Mouse (Mus musculus) liver, postnatal 0 days (tissue): ENCODE measurements around the gene Fnip2. TPM values are rescaled to one million over a fixed set of nuclear protein-coding genes. Genes with fewer than 3 reads are reported as not detected.
A peak's percentile ranks its signal among the peaks of the same experiment; 100 is the strongest.

Source experiments
- ATAC-seq: fragments of 200-750 bp; cut with Nextera tagmentation; 2 replicates; pipeline ENCODE4 v1.8.0; 2017; ENCODE audit warnings: mild to moderate bottlenecking, moderate library complexity
- DNase-seq: peaks from one replicate; pipeline ENCODE4 v3.0.0-alpha.2; 2016
- H3K27ac ChIP-seq: fragments of 300-500 bp; sonication (generic); 2 replicates; pipeline ENCODE4 v1.5.1; 2014; ENCODE audit warnings: antibody characterized with exemption, moderate library complexity, mild to moderate bottlenecking, low read depth
- H3K27me3 ChIP-seq: fragments of 300-500 bp; sonication (generic); 2 replicates; pipeline ENCODE4 v1.6.1; 2014; ENCODE audit warnings: low read length, control low read depth, mixed read lengths; ENCODE audit not compliant: insufficient read depth
- H3K36me3 ChIP-seq: fragments of 300-500 bp; sonication (generic); replicated peaks from 2 replicates; pipeline ENCODE4 v1.6.1; 2014; ENCODE audit warnings: mild to moderate bottlenecking, control low read depth, low read length, moderate library complexity, mixed read lengths; ENCODE audit not compliant: insufficient read depth
- H3K4me1 ChIP-seq: fragments of 300-500 bp; sonication (generic); 2 replicates; pipeline ENCODE4 v1.6.1; 2014; ENCODE audit warnings: antibody characterized with exemption, mild to moderate bottlenecking, control low read depth; ENCODE audit not compliant: insufficient read depth
- H3K4me2 ChIP-seq: fragments of 300-500 bp; sonication (generic); 2 replicates; pipeline ENCODE4 v1.6.1; 2014; ENCODE audit warnings: low read depth, mild to moderate bottlenecking, low read length, moderate library complexity, mixed read lengths
- H3K4me3 ChIP-seq: fragments of 300-500 bp; sonication (generic); 2 replicates; pipeline ENCODE4 v1.5.1; 2014; ENCODE audit warnings: low read depth, low read length
- H3K9ac ChIP-seq: fragments of 300-500 bp; sonication (generic); replicated peaks from 2 replicates; pipeline ENCODE4 v1.6.1; 2014; ENCODE audit warnings: mild to moderate bottlenecking, moderate library complexity
- H3K9me3 ChIP-seq: fragments of 300-500 bp; sonication (generic); 2 replicates; pipeline ENCODE4 v1.6.1; 2016; ENCODE audit warnings: mild to moderate bottlenecking, control low read depth, low read length, mixed read lengths
- CTCF ChIP-seq: sonication (generic); IDR thresholded peaks from 2 replicates; pipeline ENCODE4 v1.5.1; 2016; ENCODE audit warnings: antibody characterized with exemption, low read depth
- EP300 ChIP-seq: IDR thresholded peaks from 2 replicates; pipeline ENCODE4 v1.6.1; 2016; ENCODE audit warnings: antibody characterized with exemption, low read depth, mild to moderate bottlenecking
- WGBS: fragments of 180-500 bp; shearing (Covaris S2); extraction: QIAGEN DNeasy Blood & Tissue Kit; methylation state at CpG from one replicate; pipeline ENCODE4 v1.1.7; 2014; ENCODE audit not compliant: insufficient replicate concordance; 5-methylcytosine and 5-hydroxymethylcytosine counted together
- polyA plus RNA-seq: library from polyadenylated mRNA; unstranded; fragments of >200 nt; fragmentation: Nextera tagmentation; extraction: Ambion mirVana; gene quantifications from 2 replicates; pipeline ENCODE4 v1.2.1, GENCODE M21; 2015

The Fnip2 gene
- polyA plus RNA-seq, 1 experiment from 2014 or later, result 3.0 TPM

- no peak overlapping the region for H3K4me3 ChIP-seq
- WGBS, result 90% methylated on average over 8 of the region's 8 CpGs
- no peaks in the 10 kb centered on the region for H3K9me3 ChIP-seq
- H3K9ac ChIP-seq, result no peak overlapping the region
- DNase-seq (no peak), ATAC-seq (no peak)
- TF ChIP-seq CTCF (no peak), EP300 (no peak)
- no peaks in the 10 kb centered on the region for H3K27me3 ChIP-seq
- no peak overlapping the region for H3K27ac ChIP-seq
- no peaks in the 10 kb centered on the region for H3K4me1 ChIP-seq
- peaks cover 36% of the 10 kb centered on the region for H3K36me3 ChIP-seq
- H3K4me2 ChIP-seq, result no peak overlapping the region
Observed at GRCm38 (mm10) chr3:79494028-79494427, 73.6 kb downstream of the Fnip2 start.

- no peak overlapping the region for H3K4me2 ChIP-seq
- no peak for ATAC-seq
- H3K27me3 ChIP-seq, result no peaks in the 10 kb centered on the region
- H3K9me3 ChIP-seq, result no peaks in the 10 kb centered on the region
- WGBS, result 93% methylated on average over 10 of the region's 10 CpGs
- no peak overlapping the region for H3K27ac ChIP-seq
- H3K4me1 ChIP-seq, result no peaks in the 10 kb centered on the region
- no peak for TF ChIP-seq EP300
- TF ChIP-seq CTCF, result no peak
- no peak overlapping the region for H3K4me3 ChIP-seq
- no peak for DNase-seq
- peaks cover 41% of the 10 kb centered on the region for H3K36me3 ChIP-seq
- no peak overlapping the region for H3K9ac ChIP-seq
Observed at GRCm38 (mm10) chr3:79493064-79493463, 74.5 kb downstream of the Fnip2 start.

- WGBS, result 65% methylated on average over 3 of the region's 3 CpGs
- no peak overlapping the region for H3K9ac ChIP-seq
- 0 out of 2 replicates have a peak, but pooled peaks have one; percentile 25 for ATAC-seq
- H3K27me3 ChIP-seq, result no peaks in the 10 kb centered on the region
- no peak overlapping the region for H3K4me3 ChIP-seq
- no peaks in the 10 kb centered on the region for H3K4me1 ChIP-seq
- peaks cover 51% of the 10 kb centered on the region for H3K36me3 ChIP-seq
- no peak overlapping the region for H3K4me2 ChIP-seq
- H3K27ac ChIP-seq, result no peak overlapping the region
- DNase-seq, result no peak
- no peaks in the 10 kb centered on the region for H3K9me3 ChIP-seq
- TF ChIP-seq EP300, result no peak
- no peak for TF ChIP-seq CTCF
Observed at GRCm38 (mm10) chr3:79491614-79492013, 76.0 kb downstream of the Fnip2 start.

- H3K36me3 ChIP-seq, result peaks cover 60% of the 10 kb centered on the region
- no peaks in the 10 kb centered on the region for H3K27me3 ChIP-seq
- 88% methylated on average over 5 of the region's 5 CpGs for WGBS
- H3K9ac ChIP-seq, result no peak overlapping the region
- no peaks in the 10 kb centered on the region for H3K9me3 ChIP-seq
- no peak overlapping the region for H3K4me2 ChIP-seq
- DNase-seq, result no peak
- no peak for TF ChIP-seq EP300
- no peak for TF ChIP-seq CTCF
- H3K4me1 ChIP-seq, result no peaks in the 10 kb centered on the region
- H3K27ac ChIP-seq, result no peak overlapping the region
- ATAC-seq, result no peak
- H3K4me3 ChIP-seq, result no peak overlapping the region
Observed at GRCm38 (mm10) chr3:79490102-79490501, 77.5 kb downstream of the Fnip2 start.

- ATAC-seq (no peak), DNase-seq (no peak)
- H3K27ac ChIP-seq, result no peak overlapping the region
- TF ChIP-seq CTCF (no peak), EP300 (no peak)
- no peaks in the 10 kb centered on the region for H3K27me3 ChIP-seq
- H3K9me3 ChIP-seq, result no peaks in the 10 kb centered on the region
- no peak overlapping the region for H3K4me3 ChIP-seq
- peaks cover 52% of the 10 kb centered on the region for H3K36me3 ChIP-seq
- H3K9ac ChIP-seq, result no peak overlapping the region
- 90% methylated on average over 7 of the region's 7 CpGs for WGBS
- H3K4me2 ChIP-seq, result no peak overlapping the region
- H3K4me1 ChIP-seq, result no peaks in the 10 kb centered on the region
Observed at GRCm38 (mm10) chr3:79488025-79488424, 79.6 kb downstream of the Fnip2 start.

GRCm38 (mm10) chr3:79484286-79485063, 83.1 kb downstream of the Fnip2 start:
- peak overlapping the region; percentile 11; the same call in 1 of the 2 replicates for H3K27ac ChIP-seq
- H3K9me3 ChIP-seq, result no peaks in the 10 kb centered on the region
- H3K4me1 ChIP-seq, result no peaks in the 10 kb centered on the region
- DNase-seq (no peak), ATAC-seq (no peak)
- WGBS, result 63% methylated on average over 16 of the region's 16 CpGs
- H3K36me3 ChIP-seq, result peaks cover 53% of the 10 kb centered on the region
- no peak overlapping the region for H3K4me3 ChIP-seq
- H3K27me3 ChIP-seq, result no peaks in the 10 kb centered on the region
- H3K9ac ChIP-seq, result no peak overlapping the region
- TF ChIP-seq EP300, result no peak
- no peak for TF ChIP-seq CTCF
- no peak overlapping the region for H3K4me2 ChIP-seq
